Mouse (Mus musculus) erythroblast, embryonic 14.5 days (primary cell): ENCODE results near the gene Tmem131.

Experiments used
- GATA1 ChIP-seq: IDR thresholded peaks from 2 replicates; pipeline ENCODE4 v1.6.1; 2012; ENCODE audit warnings: low read length, inconsistent platforms, mixed read lengths
- TAL1 ChIP-seq: IDR thresholded peaks from 3 replicates; pipeline ENCODE4 v1.6.1; 2012; ENCODE audit warnings: low read length, inconsistent platforms, mixed read lengths

- TF ChIP-seq GATA1: no peak
- TF ChIP-seq TAL1: no peak
These were observed 54.5 kb downstream of the Tmem131 start for GRCm38 (mm10) chr1:36889016-36889415.
